Mouse (Mus musculus): ENCODE data around the gene Vasp. TPM values are rescaled to one million over a fixed set of nuclear protein-coding genes. Genes with fewer than 3 reads are reported as not detected.
A peak's percentile ranks its signal among the peaks of the same experiment; 100 is the strongest.

Vasp gene
- polyA plus RNA-seq, 1 experiment from 2014 or later = 32.8 TPM

DNA sequence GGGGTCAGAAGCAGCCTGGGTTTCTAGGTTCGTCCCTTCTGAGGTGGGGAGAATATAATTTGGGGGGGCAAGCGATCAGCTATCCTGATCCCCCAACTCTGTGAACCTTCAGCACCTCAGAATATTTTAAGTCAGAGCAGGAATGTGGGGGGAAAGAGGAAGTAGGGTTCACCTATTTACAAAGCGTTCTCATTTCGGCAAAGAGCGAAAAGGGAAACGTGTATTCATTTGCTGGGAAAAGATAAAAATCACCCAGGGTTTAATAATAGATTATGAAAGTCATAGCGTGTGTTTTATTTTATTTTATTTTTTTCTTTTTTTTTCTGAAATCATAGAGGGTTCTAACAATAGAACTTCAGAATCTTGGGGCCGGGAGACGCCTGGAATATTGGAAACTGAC lies 56.7 kb downstream of the Vasp start:
- H3K4me2 ChIP-seq (ENCODE audit: low read depth, low read length) = no peak overlapping the region
- H3K9ac ChIP-seq (ENCODE audit: low read depth, low read length) = no peak overlapping the region
- H3K27me3 ChIP-seq (ENCODE audit: control insufficient read depth, insufficient read depth, low read depth, low read length) = peaks cover 35% of the 10 kb centered on the region
- no peaks in the 10 kb centered on the region for H3K4me1 ChIP-seq (ENCODE audit: control insufficient read depth, low read depth, low read length)
- no peak overlapping the region for H3K4me3 ChIP-seq (ENCODE audit: low read depth, low read length)
- H3K9me3 ChIP-seq (replicated peaks; ENCODE audit: control insufficient read depth, low read length) = no peaks in the 10 kb centered on the region
- no peak for ATAC-seq (ENCODE audit: low read depth)
- WGBS (ENCODE audit: insufficient replicate concordance) = 35% methylated on average over 9 of the region's 9 CpGs
- H3K27ac ChIP-seq (ENCODE audit: low read length) = no peak overlapping the region
- H3K36me3 ChIP-seq (ENCODE audit: control insufficient read depth, insufficient read depth) = no peaks in the 10 kb centered on the region

DNA sequence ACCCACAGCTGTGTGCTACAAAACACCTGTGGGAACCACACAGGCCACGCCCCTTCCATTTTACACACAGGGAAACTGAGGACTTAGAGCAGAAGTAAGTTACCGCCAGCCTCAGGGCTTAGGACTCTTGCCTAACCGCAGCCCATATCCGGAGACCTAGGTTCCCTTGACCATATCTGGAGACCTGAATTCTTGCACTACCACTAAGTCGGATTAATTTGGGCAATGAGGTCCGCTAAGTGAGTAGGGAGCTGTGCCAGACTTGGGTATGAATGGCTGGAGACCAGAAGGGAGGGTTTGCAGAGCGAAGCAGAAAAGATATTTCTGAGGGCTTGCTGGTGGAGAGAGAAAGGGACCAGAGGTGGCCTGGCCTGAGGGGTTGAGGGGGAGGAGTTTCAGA lies 57.2 kb downstream of the Vasp start:
- ATAC-seq (ENCODE audit: low read depth) = no peak
- H3K9ac ChIP-seq (ENCODE audit: low read depth, low read length) = no peak overlapping the region
- no peak overlapping the region for H3K4me2 ChIP-seq (ENCODE audit: low read depth, low read length)
- H3K9me3 ChIP-seq (replicated peaks; ENCODE audit: control insufficient read depth, low read length) = no peaks in the 10 kb centered on the region
- 55% methylated on average over 7 of the region's 7 CpGs for WGBS (ENCODE audit: insufficient replicate concordance)
- no peaks in the 10 kb centered on the region for H3K36me3 ChIP-seq (ENCODE audit: control insufficient read depth, insufficient read depth)
- H3K27ac ChIP-seq (ENCODE audit: low read length) = no peak overlapping the region
- no peak overlapping the region for H3K4me3 ChIP-seq (ENCODE audit: low read depth, low read length)
- no peaks in the 10 kb centered on the region for H3K4me1 ChIP-seq (ENCODE audit: control insufficient read depth, low read depth, low read length)
- H3K27me3 ChIP-seq (ENCODE audit: control insufficient read depth, insufficient read depth, low read depth, low read length) = peaks cover 35% of the 10 kb centered on the region

DNA sequence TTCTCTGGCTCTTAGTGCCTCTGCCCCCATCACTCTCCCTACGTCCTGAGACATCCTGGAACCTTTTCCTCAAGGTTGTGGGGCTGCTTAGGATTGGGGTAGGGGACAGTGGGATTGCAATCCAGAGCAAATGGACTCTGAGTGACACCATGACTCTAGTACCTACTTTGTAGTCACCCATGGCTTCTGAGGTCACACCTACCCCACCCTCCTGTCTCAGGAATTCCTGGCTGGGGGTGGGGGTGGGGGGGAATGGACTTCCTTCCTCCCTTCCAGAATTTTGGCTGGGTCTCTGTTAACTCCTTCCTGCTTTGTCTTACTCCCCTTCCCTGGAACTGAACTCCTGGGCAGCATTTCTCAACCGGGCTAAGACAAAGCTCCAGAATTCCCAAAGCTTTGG lies 58.2 kb downstream of the Vasp start:
- Histone ChIP-seq H3K4me3 (ENCODE audit: low read depth, low read length) (no peak overlapping the region), H3K4me2 (ENCODE audit: low read depth, low read length) (no peak overlapping the region), H3K36me3 (ENCODE audit: control insufficient read depth, insufficient read depth) (no peaks in the 10 kb centered on the region), H3K27ac (ENCODE audit: low read length) (no peak overlapping the region), H3K9me3 (replicated peaks; ENCODE audit: control insufficient read depth, low read length) (no peaks in the 10 kb centered on the region), H3K4me1 (ENCODE audit: control insufficient read depth, low read depth, low read length) (no peaks in the 10 kb centered on the region), H3K9ac (ENCODE audit: low read depth, low read length) (no peak overlapping the region), H3K27me3 (ENCODE audit: control insufficient read depth, insufficient read depth, low read depth, low read length) (peaks cover 34% of the 10 kb centered on the region)
- no peak for ATAC-seq (ENCODE audit: low read depth)
- WGBS (ENCODE audit: insufficient replicate concordance) = 48% methylated on average over 2 of the region's 2 CpGs

DNA sequence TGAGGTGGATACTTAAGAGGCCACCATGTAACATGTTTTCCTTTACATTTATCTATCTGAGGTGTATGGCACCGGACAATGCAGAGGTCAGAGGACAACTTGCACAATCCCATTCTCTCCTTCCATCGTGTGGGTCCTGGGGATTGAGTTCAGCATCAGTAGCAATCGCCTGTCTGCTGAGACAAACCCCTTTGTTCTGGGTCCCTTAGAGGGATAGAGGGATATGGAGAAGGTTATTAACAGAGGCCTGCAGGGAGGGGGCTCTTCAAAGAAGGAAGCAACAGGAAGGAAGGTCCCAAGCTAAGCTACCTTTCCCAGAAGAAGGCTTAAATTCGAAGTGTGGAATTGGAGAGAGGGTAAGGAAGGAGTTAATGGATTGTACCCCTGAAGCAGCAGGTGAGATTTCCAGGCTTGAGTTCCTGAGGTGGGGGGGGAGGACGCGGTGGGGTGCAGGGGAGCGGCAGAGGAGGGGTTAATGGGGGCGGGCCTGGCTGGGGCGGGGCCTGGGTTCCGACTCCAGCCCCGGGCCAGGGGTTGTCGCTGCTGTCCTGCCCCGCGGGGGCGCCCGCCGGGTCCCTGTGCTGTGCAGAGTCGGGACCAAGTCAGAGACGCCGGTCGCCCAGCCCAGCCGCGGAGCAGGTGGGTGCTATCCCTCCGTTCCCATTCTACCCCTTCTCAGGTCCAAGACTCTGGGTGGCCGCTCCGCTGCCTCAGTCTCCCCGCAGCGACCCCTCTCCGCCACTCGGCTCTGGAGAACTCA lies 59.4 kb downstream of the Vasp start, which contains the start of gene Gpr4:
Gpr4 (plus strand) TSS at position 543 of the 760 bp plus-strand sequence.
- Histone ChIP-seq H3K4me2 (ENCODE audit: low read depth, low read length) (peak within 1 kb of the TSS; percentile 52), H3K27me3 (ENCODE audit: control insufficient read depth, insufficient read depth, low read depth, low read length) (peaks cover 32% of the 10 kb centered on the region), H3K9ac (ENCODE audit: low read depth, low read length) (no peak within 1 kb of the TSS; the same call in 1 of the 2 replicates), H3K4me3 (ENCODE audit: low read depth, low read length) (peak within 1 kb of the TSS; percentile 42), H3K36me3 (ENCODE audit: control insufficient read depth, insufficient read depth) (no peaks in the 10 kb centered on the region), H3K27ac (ENCODE audit: low read length) (no peak within 1 kb of the TSS), H3K9me3 (replicated peaks; ENCODE audit: control insufficient read depth, low read length) (no peaks in the 10 kb centered on the region), H3K4me1 (ENCODE audit: control insufficient read depth, low read depth, low read length) (no peaks in the 10 kb centered on the region)
- peak; percentile 48; the same call in 1 of the 2 replicates for ATAC-seq (ENCODE audit: low read depth)
- 5% methylated on average over 22 of the region's 30 CpGs for WGBS (ENCODE audit: insufficient replicate concordance)

DNA sequence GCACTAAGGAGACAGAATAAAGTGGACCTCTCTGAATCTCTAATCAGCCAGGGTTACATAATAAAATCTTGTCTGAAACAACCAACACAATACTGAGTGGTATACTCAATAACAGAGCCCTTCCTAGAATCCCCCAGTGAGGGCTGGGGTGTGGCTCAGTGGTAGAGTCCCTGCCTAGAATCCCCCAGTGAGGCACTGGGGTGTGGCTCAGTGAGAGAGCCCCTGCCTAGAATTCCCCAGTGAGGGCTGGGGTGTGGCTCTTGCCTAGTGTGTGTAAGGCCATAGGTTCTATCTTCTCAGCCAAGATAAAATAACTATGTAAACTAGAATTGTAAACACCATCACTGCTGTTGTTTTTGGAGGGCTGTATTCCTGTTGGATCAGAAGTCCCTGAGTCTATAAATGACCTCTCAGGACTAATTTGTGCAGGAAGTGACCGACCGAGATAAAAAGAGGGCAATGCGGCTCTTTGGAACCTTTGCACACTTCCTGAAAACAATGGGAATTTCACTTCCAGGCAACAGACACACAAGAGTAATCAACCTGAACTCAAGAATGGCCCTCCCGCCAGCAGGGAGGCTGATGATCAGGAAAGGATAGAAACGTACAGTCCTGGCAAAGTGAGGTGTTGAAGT lies 60.5 kb downstream of the Vasp start:
- Histone ChIP-seq H3K4me1 (ENCODE audit: control insufficient read depth, low read depth, low read length) (no peaks in the 10 kb centered on the region), H3K9me3 (replicated peaks; ENCODE audit: control insufficient read depth, low read length) (no peaks in the 10 kb centered on the region), H3K27me3 (ENCODE audit: control insufficient read depth, insufficient read depth, low read depth, low read length) (peaks cover 27% of the 10 kb centered on the region), H3K36me3 (ENCODE audit: control insufficient read depth, insufficient read depth) (no peaks in the 10 kb centered on the region), H3K4me3 (ENCODE audit: low read depth, low read length) (no peak overlapping the region), H3K9ac (ENCODE audit: low read depth, low read length) (no peak overlapping the region), H3K27ac (ENCODE audit: low read length) (no peak overlapping the region), H3K4me2 (ENCODE audit: low read depth, low read length) (no peak overlapping the region)
- ATAC-seq (ENCODE audit: low read depth) = no peak
- WGBS (ENCODE audit: insufficient replicate concordance) = 54% methylated on average over 5 of the region's 5 CpGs

DNA sequence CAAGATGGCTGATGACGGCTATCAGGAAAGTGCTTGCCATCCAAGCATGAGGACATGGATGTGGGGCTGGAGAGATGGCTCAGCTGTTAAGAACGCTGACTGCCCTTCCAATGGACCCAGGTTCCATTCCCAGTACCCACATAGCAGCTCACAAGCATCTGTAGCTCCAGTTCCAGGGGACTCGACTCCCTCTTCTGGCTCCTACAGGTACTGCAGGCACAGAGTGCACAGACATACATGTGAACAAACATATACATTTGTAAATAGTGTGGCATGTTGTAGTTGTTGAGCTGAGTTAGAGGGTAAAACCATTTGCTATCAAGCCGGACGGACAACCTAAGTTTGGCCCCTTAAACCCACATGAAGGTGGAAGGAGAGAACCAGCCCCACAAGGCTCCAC lies 61.6 kb downstream of the Vasp start:
- H3K27ac ChIP-seq (ENCODE audit: low read length) = no peak overlapping the region
- ATAC-seq (ENCODE audit: low read depth) = no peak
- no peaks in the 10 kb centered on the region for H3K9me3 ChIP-seq (replicated peaks; ENCODE audit: control insufficient read depth, low read length)
- 71% methylated on average over 5 of the region's 5 CpGs for WGBS (ENCODE audit: insufficient replicate concordance)
- no peak overlapping the region for H3K4me3 ChIP-seq (ENCODE audit: low read depth, low read length)
- peaks cover 27% of the 10 kb centered on the region for H3K27me3 ChIP-seq (ENCODE audit: control insufficient read depth, insufficient read depth, low read depth, low read length)
- H3K36me3 ChIP-seq (ENCODE audit: control insufficient read depth, insufficient read depth) = no peaks in the 10 kb centered on the region
- H3K9ac ChIP-seq (ENCODE audit: low read depth, low read length) = no peak overlapping the region
- no peaks in the 10 kb centered on the region for H3K4me1 ChIP-seq (ENCODE audit: control insufficient read depth, low read depth, low read length)
- H3K4me2 ChIP-seq (ENCODE audit: low read depth, low read length) = no peak overlapping the region

DNA sequence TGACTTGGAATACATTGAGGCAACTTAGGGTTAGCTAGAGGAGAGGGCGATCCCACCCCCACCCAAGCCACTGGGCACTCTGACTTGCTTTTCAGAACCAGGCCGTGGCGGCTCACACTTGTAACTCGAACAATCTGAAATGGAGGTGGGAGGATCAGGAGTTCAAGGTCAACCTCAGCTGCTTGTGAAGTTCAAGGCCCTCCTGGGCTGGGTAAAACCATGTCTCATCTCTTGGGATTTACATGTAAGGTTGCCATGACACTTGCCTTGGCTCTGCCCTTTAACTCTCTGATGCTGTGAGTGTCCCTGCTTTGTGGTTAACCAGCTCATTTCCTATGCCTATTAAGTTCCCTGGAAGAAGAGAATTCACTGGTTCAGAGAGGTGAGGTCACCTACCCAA lies 62.1 kb downstream of the Vasp start:
- Histone ChIP-seq H3K9ac (ENCODE audit: low read depth, low read length) (no peak overlapping the region), H3K27ac (ENCODE audit: low read length) (no peak overlapping the region), H3K4me1 (ENCODE audit: control insufficient read depth, low read depth, low read length) (no peaks in the 10 kb centered on the region), H3K9me3 (replicated peaks; ENCODE audit: control insufficient read depth, low read length) (no peaks in the 10 kb centered on the region), H3K27me3 (ENCODE audit: control insufficient read depth, insufficient read depth, low read depth, low read length) (peaks cover 26% of the 10 kb centered on the region), H3K4me3 (ENCODE audit: low read depth, low read length) (no peak overlapping the region), H3K4me2 (ENCODE audit: low read depth, low read length) (no peak overlapping the region), H3K36me3 (ENCODE audit: control insufficient read depth, insufficient read depth) (no peaks in the 10 kb centered on the region)
- 63% methylated on average over 4 of the region's 4 CpGs for WGBS (ENCODE audit: insufficient replicate concordance)
- no peak for ATAC-seq (ENCODE audit: low read depth)

DNA sequence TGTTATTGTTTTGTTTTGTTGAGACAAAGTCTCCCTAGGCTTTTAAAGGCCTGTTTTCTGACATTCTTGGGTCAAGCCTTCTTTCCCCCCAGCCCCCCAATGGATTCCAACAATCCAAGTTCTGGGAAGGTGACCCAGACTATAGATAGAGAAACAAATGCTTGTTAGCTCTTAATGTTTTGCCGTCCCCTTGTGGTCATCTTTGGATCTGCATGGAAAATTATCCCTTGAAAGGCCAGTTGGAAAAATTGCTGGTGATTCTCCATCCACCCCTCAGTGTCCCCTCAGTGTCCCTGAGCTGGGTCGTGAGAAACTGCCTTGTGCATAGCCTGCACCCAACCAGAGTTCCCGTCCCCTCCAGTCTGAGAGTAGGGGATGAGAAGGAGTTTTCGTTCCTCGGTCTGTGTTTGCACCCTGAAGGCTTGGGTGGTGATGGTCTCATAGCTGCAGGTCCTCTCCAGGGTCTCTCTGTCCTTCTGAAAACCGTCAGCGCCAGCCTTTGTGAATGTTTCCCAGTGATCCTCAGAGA lies 62.6 kb downstream of the Vasp start:
- 42% methylated on average over 7 of the region's 7 CpGs for WGBS (ENCODE audit: insufficient replicate concordance)
- no peak overlapping the region for H3K4me3 ChIP-seq (ENCODE audit: low read depth, low read length)
- ATAC-seq (ENCODE audit: low read depth) = no peak
- no peak overlapping the region for H3K4me2 ChIP-seq (ENCODE audit: low read depth, low read length)
- H3K9ac ChIP-seq (ENCODE audit: low read depth, low read length) = no peak overlapping the region
- H3K27ac ChIP-seq (ENCODE audit: low read length) = no peak overlapping the region
- H3K27me3 ChIP-seq (ENCODE audit: control insufficient read depth, insufficient read depth, low read depth, low read length) = peaks cover 23% of the 10 kb centered on the region
- no peaks in the 10 kb centered on the region for H3K9me3 ChIP-seq (replicated peaks; ENCODE audit: control insufficient read depth, low read length)
- H3K4me1 ChIP-seq (ENCODE audit: control insufficient read depth, low read depth, low read length) = no peaks in the 10 kb centered on the region
- H3K36me3 ChIP-seq (ENCODE audit: control insufficient read depth, insufficient read depth) = no peaks in the 10 kb centered on the region

All from liver, embryonic 16.5 days (tissue).